Mouse (Mus musculus): ENCODE measurements around the gene Tigit.

Gene Tigit

GRCm38 (mm10) chr16:43668294-43668693, 4.3 kb upstream of the Tigit start:
- DNase-seq (ENCODE audit: low spot score), result no peak

DNA sequence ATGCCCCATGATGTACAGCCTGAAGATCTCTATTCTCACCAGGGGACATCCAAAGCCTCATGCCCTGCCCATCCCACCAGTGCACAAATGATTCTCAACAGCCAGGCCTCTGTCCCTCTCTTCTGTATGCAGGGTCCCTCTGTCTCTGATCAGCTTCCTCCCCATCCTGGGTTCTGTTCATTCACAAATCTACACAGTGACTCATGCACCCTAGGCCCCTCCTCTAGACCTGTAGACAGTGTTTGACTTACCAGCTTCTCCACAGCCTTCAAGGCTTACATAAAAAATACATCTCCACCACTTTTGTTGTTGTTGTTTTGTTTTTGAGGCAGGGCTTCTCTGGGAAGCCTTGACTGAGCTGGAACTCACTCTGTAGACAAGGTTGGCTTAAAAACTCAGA, 915 bp upstream of the Tigit start:
- no peak for DNase-seq (ENCODE audit: low spot score)

DNA sequence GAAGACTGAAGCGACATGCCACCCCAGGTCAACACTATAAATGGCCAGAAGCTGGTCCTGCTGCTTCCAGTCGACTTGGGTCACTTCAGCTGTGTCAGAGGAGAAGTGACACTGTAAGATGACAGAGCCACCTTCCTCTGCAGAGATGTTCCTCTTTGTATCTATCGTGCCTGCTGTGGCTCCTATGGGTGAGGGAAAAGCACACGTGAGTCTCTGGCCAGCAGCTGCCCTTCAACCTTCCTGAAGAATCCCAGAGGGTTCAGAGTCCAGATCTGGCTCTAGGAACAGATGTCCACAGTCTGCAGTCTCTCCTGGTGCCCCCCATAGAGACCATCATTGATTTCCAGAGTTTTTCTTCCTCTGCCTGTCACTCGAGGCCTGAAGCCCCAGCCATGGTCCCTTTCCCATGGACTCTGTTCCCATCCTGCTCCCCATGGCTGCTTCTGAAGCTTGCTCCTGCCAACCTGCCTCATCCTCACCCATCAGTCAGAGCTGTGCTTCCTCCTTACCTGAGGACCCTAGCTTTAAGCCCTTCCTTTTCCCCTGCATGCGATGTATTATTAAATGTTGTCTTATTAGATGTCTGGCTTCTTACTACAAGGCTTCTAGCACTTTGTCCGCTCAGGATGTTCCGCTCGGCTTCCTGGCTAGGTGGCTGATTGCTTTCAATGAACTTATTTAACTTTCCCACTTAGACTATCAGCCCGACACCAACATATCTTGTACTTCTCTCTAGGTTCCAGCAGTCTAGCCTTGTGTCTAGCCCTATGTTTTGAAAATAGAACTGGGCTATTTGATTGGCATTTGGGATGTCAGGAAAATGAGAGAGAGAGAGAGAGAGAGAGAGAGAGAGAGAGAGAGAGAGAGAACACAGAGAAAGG, 1.6 kb downstream of the Tigit start:
- no peak for DNase-seq (ENCODE audit: low spot score)

- no peak for DNase-seq (ENCODE audit: low spot score)
Measured at GRCm38 (mm10) chr16:43661576-43661975, 2.4 kb downstream of the Tigit start.

DNA sequence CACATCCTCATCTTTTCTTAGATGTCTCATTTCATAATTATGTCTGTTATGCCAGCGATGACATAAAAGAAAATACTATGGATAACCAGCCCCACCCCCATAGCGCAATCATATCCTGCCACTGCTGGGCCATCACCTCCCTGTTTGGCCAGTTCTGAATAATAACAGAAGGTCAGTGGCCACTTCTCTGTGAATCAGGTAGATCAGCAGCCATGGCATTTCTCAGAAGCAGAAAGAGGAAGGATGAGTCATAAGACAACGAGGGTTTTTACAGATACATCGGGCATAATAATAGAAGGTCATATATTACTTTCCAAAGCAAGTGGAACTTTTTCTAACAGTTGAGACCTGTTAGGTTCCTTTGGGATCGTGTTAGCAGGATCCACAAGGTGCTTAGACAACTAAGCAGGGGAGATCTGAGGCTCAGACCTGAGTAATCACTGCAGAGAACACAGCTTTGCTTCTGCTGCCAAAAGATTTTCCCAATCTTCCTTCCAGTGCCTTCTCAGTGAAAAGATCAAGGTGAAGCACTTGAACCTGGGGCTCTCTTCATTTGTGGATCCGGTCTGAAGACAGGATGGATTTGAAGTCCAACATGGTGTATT, 8.7 kb downstream of the Tigit start:
- DNase-seq (ENCODE audit: low spot score), result no peak

GRCm38 (mm10) chr16:43654269-43654668, 9.7 kb downstream of the Tigit start:
- DNase-seq (ENCODE audit: low spot score), result no peak

DNA sequence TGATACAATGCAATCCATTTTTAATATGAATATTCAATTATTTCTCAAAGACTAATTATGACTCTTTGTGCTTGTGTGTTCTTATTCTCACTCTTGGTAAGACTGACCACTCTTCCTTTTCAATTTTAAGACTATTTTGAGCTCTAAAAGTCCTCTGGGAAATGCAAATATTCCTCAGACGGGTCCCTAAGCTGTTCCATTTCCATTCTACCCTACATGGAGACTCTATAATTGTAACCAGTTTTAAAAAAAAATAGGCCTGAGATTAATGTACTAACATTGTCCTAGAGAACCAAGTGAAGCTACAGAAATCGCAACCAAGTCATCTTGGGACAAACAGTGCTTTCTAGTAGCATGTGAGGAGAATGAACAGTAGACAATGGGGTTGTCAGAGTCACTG, 10.7 kb downstream of the Tigit start:
- no peak for DNase-seq (ENCODE audit: low spot score)

- no peak for DNase-seq (ENCODE audit: low spot score)
Measured at GRCm38 (mm10) chr16:43650355-43651080, 13.4 kb downstream of the Tigit start.

DNA sequence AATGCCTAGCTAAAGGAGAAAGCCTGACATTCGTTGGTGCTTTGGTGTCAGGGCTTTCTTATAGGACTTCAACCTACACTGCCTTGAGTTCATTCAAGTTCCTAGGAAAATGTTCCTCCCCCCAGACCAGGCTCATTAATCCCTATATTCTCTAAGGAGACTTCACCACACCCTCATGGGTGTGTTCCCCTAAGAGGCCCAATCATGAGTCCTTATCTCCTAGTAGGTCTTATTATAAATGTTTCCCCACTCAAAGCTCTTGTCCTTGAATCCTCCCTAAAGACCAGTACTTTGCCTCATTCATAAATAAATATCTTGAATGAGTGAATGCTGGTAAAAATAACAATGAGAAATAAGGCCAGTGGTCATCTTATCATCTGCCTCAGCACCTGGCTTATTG, 16.3 kb downstream of the Tigit start:
- no peak for DNase-seq (ENCODE audit: low spot score)

DNA sequence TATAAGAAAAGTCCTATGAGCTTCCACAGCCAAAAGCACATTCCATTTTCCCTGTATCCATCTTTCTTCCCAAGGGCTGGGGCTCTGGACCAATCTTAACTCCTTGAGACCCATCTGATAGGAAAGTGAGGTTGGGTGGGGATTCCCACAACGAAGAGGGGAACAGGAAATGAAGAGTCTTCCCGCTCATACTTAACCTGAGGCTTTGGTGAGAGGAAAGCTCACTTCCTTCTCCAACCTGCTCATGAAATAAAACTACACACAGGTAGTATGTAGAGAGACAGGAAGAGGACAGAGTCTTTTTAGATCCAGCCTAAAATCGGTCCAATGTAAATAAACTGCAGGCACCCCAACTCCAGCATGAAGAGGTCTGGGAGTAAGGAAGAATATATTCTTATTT, 17.0 kb downstream of the Tigit start:
- DNase-seq (ENCODE audit: low spot score), result no peak

- no peak for DNase-seq (ENCODE audit: low spot score)
Measured at GRCm38 (mm10) chr16:43645879-43646278, 18.1 kb downstream of the Tigit start.

GRCm38 (mm10) chr16:43641230-43641629, 22.7 kb downstream of the Tigit start:
- DNase-seq (ENCODE audit: low spot score), result no peak

DNA sequence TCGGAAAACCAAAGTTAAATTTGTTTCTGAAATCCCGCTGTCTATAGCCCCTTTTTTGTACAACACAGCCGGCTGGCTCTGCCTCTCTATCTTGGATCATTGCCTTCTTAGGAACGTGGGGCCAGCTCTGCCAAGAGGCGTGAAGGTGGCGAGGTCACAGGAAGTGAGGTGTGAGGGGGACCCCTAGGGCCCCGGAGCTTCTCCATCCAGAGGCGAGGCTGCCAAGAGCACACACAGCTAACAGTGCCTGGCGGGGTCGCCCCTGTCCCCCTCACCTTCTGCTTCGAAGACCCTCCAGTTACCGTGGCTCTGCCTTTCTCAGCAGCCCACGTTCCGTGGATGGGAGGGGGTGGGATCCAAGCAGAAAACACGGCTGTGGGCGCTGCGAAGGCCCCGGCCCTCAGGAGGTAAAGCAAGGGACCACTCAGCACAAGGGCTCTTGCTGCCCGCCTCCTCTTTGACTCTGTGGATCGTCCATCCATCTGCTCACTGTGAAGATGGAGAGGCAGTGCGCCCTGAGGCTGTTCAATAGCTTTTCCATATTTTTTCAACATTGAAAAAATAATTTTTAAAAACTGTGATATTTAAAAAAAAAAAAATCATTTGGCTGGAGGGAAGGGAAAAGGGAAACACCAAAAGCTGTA, 25.4 kb downstream of the Tigit start:
- no peak for DNase-seq (ENCODE audit: low spot score)

DNA sequence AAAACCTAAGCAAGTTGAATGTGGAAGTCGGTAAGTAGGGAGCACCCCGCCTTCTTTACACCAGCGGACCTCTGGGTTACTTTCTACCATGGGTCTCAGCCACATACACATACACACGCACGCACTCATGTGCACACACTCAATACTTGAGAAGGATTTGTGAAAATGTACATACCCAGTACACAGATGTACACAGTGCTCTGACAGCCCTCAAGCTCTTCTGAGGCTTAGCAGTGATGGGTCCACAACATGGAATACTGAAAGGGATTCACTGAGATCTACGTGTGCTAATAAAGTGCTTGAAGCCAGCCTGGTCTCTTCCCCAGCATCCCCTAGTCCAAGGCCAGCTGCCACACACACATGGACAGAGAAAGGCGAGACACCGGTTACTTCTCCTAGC, 26.7 kb downstream of the Tigit start:
- no peak for DNase-seq (ENCODE audit: low spot score)

GRCm38 (mm10) chr16:43634037-43634436, 29.9 kb downstream of the Tigit start:
- DNase-seq (ENCODE audit: low spot score), result no peak

DNA sequence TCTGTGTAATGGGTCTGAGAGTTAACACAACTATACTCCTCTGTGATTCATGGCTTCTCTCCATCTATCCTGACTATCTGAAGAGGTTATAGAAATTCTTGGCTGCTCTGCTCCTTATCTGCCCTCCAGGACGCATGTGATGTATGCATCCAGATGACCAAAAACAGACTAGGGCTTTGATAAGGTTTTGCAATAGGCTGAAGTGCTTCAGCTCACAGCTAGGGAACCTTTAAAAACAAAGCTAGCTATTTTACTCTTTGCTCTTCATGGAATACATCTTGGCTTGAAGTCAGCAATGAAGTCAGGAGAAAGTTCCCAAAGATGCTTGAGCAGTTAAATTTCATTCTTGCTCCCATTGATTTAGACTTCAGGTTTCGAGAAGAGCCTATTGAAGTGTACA, 32.2 kb downstream of the Tigit start:
- DNase-seq (ENCODE audit: low spot score), result no peak

DNA sequence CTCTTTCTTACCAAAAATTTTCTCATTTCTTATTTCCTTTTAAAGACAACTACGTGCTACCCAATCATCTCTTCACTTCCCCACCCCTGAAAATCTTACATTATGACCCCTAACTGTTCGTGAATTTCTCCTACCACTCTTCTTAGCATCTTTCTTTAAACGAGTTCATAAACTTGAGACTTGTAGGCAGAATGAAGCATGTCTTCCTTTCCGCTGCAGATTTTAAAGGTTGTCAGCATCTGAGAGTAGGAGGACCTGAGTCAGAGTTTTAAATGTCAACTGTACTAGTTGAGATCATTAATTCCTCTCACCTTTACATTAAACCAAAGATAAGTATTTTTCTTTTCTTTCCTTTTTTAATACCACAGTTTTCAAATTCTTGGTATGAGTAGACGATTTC, 35.3 kb downstream of the Tigit start:
- DNase-seq (ENCODE audit: low spot score), result no peak

DNA sequence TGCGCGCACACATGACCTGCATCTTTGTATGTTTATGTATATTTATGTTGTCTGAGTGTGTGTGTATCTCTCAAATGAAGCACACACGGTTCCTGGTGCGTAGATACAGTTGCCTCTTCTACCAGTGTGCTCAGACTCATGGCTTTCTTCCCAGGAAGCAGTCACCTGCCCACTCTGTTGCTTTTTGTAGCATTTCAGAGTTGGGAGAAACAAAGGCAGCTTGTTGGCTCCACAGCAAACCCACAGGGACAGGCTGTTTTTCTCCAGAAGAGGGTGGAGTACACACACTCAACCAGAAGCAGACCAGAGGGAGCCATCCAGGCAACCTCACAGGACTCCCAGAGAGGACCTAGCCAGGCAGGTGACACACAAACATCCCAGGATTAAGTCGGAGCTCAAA, 38.0 kb downstream of the Tigit start:
- no peak for DNase-seq (ENCODE audit: low spot score)

DNA sequence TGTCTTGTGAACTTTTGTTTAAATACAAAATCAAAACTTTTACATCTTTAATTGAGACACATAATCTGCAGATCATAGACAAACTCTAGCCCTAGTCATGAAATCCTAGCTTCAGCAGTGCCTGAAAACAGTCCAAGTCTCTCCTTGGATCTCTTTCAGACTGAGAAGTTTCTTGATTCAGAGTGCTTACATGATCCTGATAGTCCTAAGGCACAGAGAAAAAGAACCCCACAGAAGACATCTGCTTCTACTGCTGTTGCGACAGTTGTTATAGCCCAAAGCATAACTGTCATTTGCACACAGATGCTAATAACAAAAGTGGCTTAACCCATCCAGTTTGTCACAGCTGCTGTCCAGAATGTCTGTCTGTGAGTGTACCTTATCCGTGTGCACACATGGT, 38.7 kb downstream of the Tigit start:
- no peak for DNase-seq (ENCODE audit: low spot score)

DNA sequence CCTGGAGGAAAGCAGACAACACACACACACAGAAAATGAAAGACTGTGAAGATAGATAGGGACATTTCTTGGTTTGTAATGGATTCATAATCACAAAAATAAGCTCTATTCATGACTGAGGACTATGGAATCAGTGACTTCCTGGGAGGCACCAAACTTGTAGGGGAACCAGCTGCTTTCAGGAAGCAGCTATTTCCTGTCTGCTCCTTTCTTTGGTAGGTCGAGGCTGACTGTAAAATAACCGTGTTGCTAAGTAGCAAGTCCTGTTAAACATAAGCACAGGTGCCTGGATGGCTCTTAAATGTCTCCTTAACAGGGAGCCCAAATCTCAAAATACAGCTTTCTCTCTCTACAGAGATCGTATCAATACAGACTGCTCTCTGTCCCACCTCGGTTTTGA, 39.1 kb downstream of the Tigit start:
- DNase-seq (ENCODE audit: low spot score), result no peak

GRCm38 (mm10) chr16:43623315-43624000, 40.5 kb downstream of the Tigit start:
- no peak for DNase-seq (ENCODE audit: low spot score)

- no peak for DNase-seq (ENCODE audit: low spot score)
Measured at GRCm38 (mm10) chr16:43620359-43620758, 43.6 kb downstream of the Tigit start.
